Mouse (Mus musculus) kidney, adult 2 months (tissue): ENCODE measurements around the gene Cfp. TPM values are rescaled to one million over a fixed set of nuclear protein-coding genes. Genes with fewer than 3 reads are reported as not detected.

ENCODE experiments used
- DNase-seq: peaks from one replicate; pipeline ENCODE4 v3.0.0; 2021
- H3K27ac ChIP-seq: fragments of 200-500 bp; 2 replicates; pipeline ENCODE4 v1.5.1; 2012; ENCODE audit warnings: low read depth, low read length, control low read depth, inconsistent platforms; ENCODE audit not compliant: insufficient read depth
- H3K27me3 ChIP-seq: fragments of 200-500 bp; replicated peaks from 2 replicates; pipeline ENCODE4 v1.6.1; 2012; ENCODE audit warnings: mild to moderate bottlenecking, moderate library complexity, low read length, inconsistent platforms; ENCODE audit not compliant: control insufficient read depth, insufficient read depth
- H3K36me3 ChIP-seq: fragments of 200-500 bp; 2 replicates; pipeline ENCODE4 v1.6.1; 2012; ENCODE audit warnings: mild to moderate bottlenecking, moderate library complexity, low read length, inconsistent platforms; ENCODE audit not compliant: control insufficient read depth, insufficient read depth
- H3K4me1 ChIP-seq: fragments of 200-500 bp; 2 replicates; pipeline ENCODE4 v1.6.1; 2011; ENCODE audit warnings: low read length; ENCODE audit not compliant: control insufficient read depth, insufficient read depth
- H3K4me3 ChIP-seq: fragments of 200-500 bp; 2 replicates; pipeline ENCODE4 v1.5.1; 2011; ENCODE audit warnings: mild to moderate bottlenecking, low read depth, low read length, control low read depth; ENCODE audit not compliant: insufficient read depth
- CTCF ChIP-seq: fragments of 200-500 bp; conservative IDR thresholded peaks from 2 replicates; pipeline ENCODE4 v1.5.1; 2011; ENCODE audit warnings: low read depth, mild to moderate bottlenecking, control low read depth, low read length, moderate library complexity, mixed read lengths; ENCODE audit not compliant: insufficient read depth, insufficient read length
- POLR2A ChIP-seq: fragments of 200-500 bp; IDR thresholded peaks from one replicate; pipeline ENCODE4 v1.6.1; 2011; ENCODE audit warnings: low read depth, low read length, control low read depth
- WGBS: fragments of 180-500 bp; shearing (Covaris S2); methylation state at CpG from one replicate; pipeline ENCODE4 v1.1.7; 2018; 5-methylcytosine and 5-hydroxymethylcytosine counted together
- polyA plus RNA-seq: library from polyadenylated mRNA; depleted of rRNA; stranded (reverse); fragments of >200 nt; gene quantifications from 2 replicates; pipeline ENCODE4 v1.2.3, GENCODE M21; 2012; rRNA removed

Cfp gene
- polyA plus RNA-seq, 1 experiment, result 11.0 TPM

- 22% methylated on average over 3 of the region's 3 CpGs for WGBS
- H3K27ac ChIP-seq, result no peak overlapping the region
- H3K4me1 ChIP-seq, result no peaks in the 10 kb centered on the region
- no peak for DNase-seq
- H3K36me3 ChIP-seq, result no peaks in the 10 kb centered on the region
- TF ChIP-seq POLR2A (no peak), CTCF (no peak)
- H3K4me3 ChIP-seq, result no peak overlapping the region
- H3K27me3 ChIP-seq, result no peaks in the 10 kb centered on the region
Observed at GRCm38 (mm10) chrX:20910074-20910473, 21.3 kb downstream of the Cfp start.

Other genes with a start within 250 kb of the Cfp start
- gene Cdk16, start 243.6 kb downstream of the Cfp start, polyA plus RNA-seq, result 148 and 163 TPM in 2 replicates
- gene Usp11, start 227.6 kb downstream of the Cfp start, polyA plus RNA-seq, result 7.3 and 8.3 TPM in 2 replicates
- gene Araf, start 133.7 kb downstream of the Cfp start, polyA plus RNA-seq, result 173 and 180 TPM in 2 replicates
- gene Timp1, start 61.4 kb downstream of the Cfp start, polyA plus RNA-seq, result 2.0 and 2.4 TPM in 2 replicates
- 0.16 and 0.69 TPM in 2 replicates for gene Syn1, start 10.6 kb downstream of the Cfp start, polyA plus RNA-seq
- gene Elk1, start 19.1 kb upstream of the Cfp start, polyA plus RNA-seq, result 7.8 and 9.9 TPM in 2 replicates
- gene Uxt, start 30.5 kb upstream of the Cfp start, polyA plus RNA-seq, result 24.7 and 32.7 TPM in 2 replicates
- 0.52 and 0.72 TPM in 2 replicates for gene Zfp182, start 130.8 kb upstream of the Cfp start, polyA plus RNA-seq
- not detected in 2 replicates for gene Spaca5, start 136.9 kb upstream of the Cfp start, polyA plus RNA-seq
- 0.07 and 0.11 TPM in 2 replicates for gene Zfp300, start 158.0 kb upstream of the Cfp start, polyA plus RNA-seq
- gene Ssxa1, start 184.3 kb upstream of the Cfp start, polyA plus RNA-seq, result not detected in 2 replicates
- not detected in 2 replicates for gene Gm21876, start 244.1 kb upstream of the Cfp start, polyA plus RNA-seq